Mouse (Mus musculus) layer of hippocampus, adult 2 months (tissue): Measurements from ENCODE around the gene Wipf1. TPM values are rescaled to one million over a fixed set of nuclear protein-coding genes. Genes with fewer than 3 reads are reported as not detected.

ENCODE experiments used
- DNase-seq, 2 experiments: peaks; one replicate each; pipeline ENCODE4 v3.0.0; 2022; ENCODE audit warnings: low spot score in 2 of 2
- H3K27ac ChIP-seq: fragments of 200-600 bp; 2 replicates; pipeline ENCODE4 v1.8.1; 2022
- H3K4me3 ChIP-seq: fragments of 200-600 bp; 2 replicates; pipeline ENCODE4 v1.8.1; 2022; ENCODE audit warnings: mild to moderate bottlenecking
- CTCF ChIP-seq: fragments of 200-600 bp; conservative IDR thresholded peaks from 2 replicates; pipeline ENCODE4 v1.8.1; 2022; ENCODE audit warnings: antibody characterized with exemption, mild to moderate bottlenecking, moderate library complexity
- total RNA-seq, 2 experiments: library from RNA; stranded (reverse); gene quantifications; 2 replicates each; pipeline ENCODE4 v1.2.3; 2021

Wipf1 gene
- total RNA-seq, 2 experiments from 2014 or later, result 8.1 to 10.0 TPM

DNA sequence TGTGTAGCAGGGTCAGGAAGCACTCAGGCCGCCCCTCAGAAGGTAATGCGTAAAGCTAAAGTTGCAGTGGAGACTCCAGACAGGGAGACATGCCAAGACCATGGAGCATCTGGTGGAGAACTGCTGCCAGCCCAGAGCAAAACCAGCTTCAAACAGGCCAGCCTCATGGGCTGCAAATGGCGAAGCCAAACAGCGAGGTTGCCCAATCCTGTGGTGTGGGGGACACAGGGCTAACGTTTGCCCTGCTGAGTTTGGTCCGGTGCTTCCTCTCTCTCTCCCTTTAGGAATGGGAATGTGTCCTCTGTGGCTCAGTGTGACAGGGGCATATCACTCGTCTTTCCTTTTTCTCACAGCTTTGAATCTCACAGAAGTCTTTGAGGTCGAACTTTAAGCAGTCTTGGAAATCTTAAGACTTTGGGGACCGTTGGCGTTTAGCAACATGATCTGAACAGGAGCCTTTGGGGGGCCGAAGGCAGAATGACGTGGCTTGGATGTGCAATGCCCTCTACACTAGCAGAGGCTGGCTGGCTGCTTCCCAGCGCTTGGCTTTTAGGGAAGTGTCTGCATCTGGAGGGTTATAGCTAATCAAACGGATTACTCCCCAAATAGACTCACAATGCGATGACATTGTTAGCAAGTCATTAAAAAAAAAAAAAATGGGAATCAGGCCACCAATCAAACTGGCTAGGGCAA, 6.7 kb upstream of the Wipf1 start:
- Histone ChIP-seq H3K4me3 (no peak overlapping the region), H3K27ac (no peak overlapping the region)
- no peak for DNase-seq
- no peak for TF ChIP-seq CTCF

DNA sequence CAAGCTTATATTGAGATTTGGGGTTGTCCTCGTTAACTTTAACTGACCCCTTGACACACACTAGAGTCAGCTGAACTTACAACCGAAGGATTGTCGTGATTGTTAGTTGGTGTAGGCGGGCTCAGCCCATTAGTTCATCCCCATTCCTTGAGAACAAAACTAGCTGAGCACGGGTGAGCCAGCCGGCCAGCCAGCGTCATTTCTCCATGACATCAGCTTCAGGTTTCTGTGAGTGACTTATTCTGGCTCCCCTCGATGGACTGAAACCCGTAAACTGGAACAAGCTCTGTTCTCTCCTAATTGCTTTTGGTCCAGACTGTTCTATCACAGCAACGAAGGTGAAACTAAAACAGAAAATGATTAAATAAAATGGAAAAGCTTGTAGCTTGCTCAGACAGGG, 5.2 kb upstream of the Wipf1 start:
- Histone ChIP-seq H3K4me3 (no peak overlapping the region), H3K27ac (no peak overlapping the region)
- no peak for DNase-seq
- no peak for TF ChIP-seq CTCF

DNA sequence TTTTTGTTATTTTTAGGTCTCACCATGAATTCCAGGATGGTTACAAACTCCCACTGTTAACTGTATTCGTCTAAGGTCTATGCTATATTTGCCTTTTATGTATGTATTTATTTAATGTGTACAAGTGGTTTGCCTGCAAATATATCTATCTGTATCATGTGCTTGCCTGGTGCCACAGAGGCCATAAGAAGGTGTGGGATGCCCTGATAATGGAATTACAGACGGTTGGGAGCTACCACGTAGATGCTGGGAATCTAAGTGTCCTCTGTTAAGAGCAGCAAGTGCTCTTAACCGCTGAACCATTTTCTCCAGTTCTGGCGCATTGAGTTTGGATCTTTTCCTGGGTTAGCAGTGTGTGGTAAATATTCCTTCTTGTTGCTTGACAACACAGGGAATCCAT, 953 bp upstream of the Wipf1 start:
- DNase-seq, result no peak
- Histone ChIP-seq H3K4me3 (no peak overlapping the region), H3K27ac (no peak overlapping the region)
- TF ChIP-seq CTCF, result no peak

DNA sequence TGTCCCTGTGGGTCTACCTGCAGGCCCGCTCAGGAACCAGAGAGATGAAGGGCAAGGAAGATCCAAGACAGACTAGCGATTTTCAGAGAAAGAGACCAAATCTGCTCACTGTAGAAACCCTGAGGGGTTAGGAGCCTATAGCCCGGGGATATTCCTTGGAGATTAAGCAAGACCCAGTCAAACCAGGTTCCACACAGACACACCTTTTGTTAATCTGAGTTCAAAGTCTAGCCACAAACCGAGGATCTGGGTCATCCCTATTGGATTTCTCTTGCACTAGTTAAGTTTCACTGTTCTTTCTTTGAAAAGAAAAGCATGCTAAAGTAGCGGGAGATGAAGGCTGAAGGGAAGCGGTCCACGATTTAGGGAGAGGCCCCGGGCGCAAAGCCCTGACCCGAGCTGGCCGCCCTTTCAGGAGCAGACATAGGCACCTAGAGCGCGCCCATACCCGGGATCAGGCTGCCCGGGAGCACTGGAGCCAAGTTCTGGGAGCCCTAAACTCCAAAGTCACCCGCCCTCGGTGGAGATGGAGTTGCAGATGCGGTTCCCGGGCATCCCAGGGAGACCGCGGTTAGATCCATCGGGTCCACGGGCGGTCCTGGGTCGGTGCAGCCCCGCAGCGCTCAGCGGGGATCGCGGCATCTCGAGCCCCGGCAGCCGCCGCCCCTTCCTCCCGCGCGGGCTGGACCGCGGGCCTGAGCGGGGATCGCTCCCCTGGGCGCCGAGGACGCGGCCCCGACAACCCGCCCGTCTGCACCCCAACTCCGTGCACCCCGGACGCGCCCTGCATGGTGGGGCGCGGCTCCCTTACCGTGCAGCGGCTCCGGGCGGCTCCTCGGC, 798 bp downstream of the Wipf1 start:
- DNase-seq, result no peak
- TF ChIP-seq CTCF, result no peak
- Histone ChIP-seq H3K27ac (peak overlapping the region; percentile 89), H3K4me3 (peak overlapping the region; percentile 82)

DNA sequence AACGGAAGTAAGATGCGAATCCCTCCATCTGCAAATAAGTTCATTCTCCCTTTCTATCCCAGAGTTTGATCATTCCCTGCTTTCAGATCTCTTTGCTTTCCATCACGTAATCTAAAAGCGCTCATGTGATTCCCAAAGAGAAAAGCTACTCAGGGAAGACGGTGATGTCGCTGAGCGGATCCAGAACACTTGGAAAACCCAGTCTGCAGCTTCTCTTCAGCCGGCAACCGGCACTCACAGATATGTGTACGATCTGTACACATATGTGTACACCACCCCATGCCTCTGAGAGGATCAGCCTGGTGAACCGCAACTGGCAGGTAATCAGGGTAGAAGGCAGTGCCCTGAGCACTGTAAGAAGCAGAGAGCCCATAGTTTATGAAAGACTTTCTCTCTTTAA, 1.6 kb downstream of the Wipf1 start:
- Histone ChIP-seq H3K27ac (peak overlapping the region; percentile 89), H3K4me3 (peak overlapping the region; percentile 82)

DNA sequence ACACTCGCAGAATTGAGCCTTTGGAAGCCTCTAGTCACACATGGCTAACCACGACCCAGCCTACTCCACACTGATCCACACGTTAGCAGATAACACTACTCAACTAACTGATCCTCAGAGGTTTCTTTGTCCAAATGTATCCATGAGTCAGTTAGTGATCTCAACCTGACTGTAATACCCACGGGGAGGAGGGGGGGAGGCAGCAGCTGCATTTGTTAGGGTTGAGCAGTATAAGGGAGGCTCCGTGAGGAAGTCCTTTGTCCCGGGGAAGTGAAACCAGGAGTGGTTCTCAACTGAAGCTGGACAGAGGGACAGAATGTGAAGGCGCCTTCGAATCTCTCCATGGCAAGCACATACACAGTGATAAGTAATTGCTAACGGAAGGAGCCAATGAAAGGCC, 2.8 kb downstream of the Wipf1 start:
- H3K4me3 ChIP-seq, result no peak overlapping the region
- no peak for DNase-seq
- no peak for TF ChIP-seq CTCF
- peak overlapping the region; percentile 89 for H3K27ac ChIP-seq

More for the DNA sequence above, 1.6 kb downstream of the Wipf1 start:
- no peak for TF ChIP-seq CTCF
- DNase-seq, result no peak

DNA sequence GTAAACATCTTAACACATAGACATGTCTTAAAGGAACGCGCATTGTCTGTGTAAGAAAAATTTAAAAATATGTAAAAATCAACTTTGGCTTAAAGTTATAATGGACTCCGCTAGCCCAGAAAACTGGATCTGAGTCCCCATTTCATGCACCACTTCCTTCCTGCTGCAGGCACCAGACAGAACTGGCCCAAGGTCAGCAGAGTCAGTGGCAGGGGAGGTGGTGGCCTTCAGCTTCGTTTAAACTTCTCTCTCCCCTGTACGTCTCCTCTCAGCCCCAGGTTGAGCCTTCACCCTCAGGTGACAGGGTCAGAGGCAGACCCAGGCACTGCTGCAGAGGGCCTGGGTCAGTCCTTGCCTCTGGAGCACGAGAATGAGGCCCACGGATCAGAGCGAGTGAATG, 6.6 kb downstream of the Wipf1 start:
- no peak overlapping the region for H3K4me3 ChIP-seq
- no peak for TF ChIP-seq CTCF
- peak overlapping the region; percentile 53; the same call in 1 of the 2 replicates for H3K27ac ChIP-seq
- no peak for DNase-seq

DNA sequence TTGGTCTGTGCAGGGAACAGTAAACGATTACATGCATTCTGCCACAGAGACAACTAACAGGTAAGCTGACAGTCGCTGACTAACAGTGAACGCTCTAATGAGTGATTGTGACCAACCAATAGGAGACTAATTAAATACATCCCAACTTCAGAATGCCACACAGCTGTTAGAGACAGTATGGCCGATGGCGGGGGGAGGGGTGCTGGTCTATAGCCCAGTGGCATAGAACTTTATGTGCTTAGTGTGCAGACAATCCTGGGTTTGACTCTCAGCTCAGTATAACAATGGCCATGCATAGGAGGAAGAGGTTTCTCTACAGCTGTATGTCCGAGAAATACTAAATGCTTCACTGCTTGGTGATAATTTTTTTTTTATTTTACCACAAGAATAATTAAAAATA, 7.2 kb downstream of the Wipf1 start:
- no peak for DNase-seq
- no peak for TF ChIP-seq CTCF
- Histone ChIP-seq H3K27ac (peak overlapping the region; percentile 53; the same call in 1 of the 2 replicates), H3K4me3 (no peak overlapping the region)

DNA sequence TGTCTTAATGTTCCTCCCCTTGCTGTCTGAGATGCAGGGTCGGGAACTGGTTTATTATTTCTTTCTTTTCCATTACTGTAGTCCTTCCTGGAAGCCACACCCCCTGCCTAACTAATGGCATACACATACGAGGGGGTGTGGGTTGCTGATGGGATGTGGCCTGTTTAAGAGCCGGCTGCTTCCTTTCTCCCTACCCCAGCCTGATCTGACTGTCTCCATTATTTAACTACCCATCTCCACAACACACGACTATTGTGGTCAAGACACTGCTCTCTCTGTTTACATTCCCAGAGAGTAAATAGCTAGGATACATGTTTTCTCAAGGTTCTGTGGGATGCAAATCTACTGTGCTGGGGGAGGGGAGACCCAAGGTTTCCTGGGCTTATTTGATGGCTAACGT, 7.8 kb downstream of the Wipf1 start:
- Histone ChIP-seq H3K27ac (peak overlapping the region; percentile 53), H3K4me3 (no peak overlapping the region)
- no peak for TF ChIP-seq CTCF
- DNase-seq, result no peak

DNA sequence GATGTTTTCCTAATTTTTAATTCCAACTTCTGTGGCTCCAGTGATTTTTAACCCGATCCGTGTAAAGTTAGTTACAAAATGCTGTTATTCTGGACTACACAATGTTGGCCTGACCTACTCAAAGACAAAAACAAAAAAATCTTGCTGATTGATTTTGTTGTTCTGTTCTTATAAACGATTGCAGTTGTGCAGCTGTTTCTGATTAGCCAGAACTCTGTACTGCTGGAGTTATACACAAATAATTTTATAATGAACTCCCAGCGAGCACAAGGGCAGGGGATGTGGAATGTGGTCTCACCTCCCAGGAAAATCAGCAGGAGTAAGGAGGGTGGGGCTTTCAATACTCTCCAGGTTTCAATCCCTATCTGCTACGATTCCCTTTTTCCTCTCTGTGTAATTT, 10.6 kb downstream of the Wipf1 start:
- no peak for TF ChIP-seq CTCF

DNA sequence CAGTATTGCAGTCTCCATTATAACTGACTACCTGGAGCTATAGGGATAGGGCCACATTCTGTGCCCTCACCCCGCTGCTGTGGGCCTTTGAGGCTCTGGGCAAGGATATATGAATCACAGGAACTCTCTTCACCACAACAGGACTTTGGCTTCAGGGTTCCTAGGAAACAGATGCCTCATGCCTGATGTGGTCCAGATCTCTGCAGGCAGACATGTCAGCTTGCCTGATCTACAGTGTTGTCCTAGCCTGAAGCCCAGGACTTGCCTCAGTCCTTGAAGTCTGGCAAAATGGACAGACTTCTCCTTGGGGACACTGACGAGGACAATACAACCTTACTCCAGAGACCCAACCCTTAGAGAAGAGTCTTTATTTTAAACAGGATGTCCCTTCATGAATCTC, 11.2 kb downstream of the Wipf1 start:
- Histone ChIP-seq H3K4me3 (no peak overlapping the region), H3K27ac (no peak overlapping the region)
- no peak for DNase-seq
- TF ChIP-seq CTCF, result no peak

More for the DNA sequence above, 10.6 kb downstream of the Wipf1 start:
- no peak overlapping the region for H3K27ac ChIP-seq
- no peak for DNase-seq
- H3K4me3 ChIP-seq, result no peak overlapping the region

DNA sequence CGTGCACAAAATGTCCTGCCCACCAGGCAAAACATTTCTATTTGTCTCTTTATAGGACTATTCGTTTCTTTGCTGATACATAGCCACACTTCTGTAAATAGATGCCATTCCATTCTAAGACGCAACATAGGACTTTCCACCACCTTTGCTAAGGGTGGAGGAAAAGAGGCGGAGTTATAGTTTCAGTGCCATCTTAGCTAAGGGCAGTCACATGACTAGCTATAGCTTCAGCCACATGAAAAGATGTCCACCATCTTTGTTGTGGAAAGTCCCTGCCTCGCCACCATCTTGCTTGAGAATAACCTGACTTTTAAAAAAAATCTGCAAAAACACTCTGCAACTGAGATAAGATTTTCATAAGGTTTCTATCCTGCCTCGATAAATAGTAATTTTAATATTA, 15.4 kb downstream of the Wipf1 start:
- no peak overlapping the region for H3K27ac ChIP-seq
- no peak for DNase-seq
- TF ChIP-seq CTCF, result no peak
- no peak overlapping the region for H3K4me3 ChIP-seq

DNA sequence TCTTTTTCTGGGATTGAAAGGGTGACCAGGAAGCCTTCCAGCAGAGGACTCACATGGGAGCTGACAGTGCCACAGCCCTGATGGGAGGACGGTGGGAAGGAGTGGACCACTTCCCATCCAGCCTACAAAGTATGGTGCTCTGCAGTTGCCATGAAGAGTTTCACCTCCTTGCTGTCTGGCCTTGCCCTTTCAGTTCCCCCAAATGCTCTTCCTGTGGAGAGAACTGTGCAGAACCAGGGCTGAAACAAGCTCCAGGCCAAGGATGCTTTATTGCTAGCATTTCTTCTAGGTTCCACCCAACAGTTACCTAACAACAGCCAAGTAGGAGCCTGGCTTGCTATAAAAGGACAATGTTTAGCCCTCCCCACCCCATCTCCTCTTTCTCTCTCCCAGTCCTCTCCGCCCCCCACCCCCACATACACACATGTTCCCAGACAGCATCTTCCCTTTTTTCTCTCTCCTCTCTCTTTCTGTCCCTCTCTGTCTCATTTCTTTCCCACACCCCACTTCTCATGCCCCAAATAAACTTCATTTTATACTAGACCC, 16.3 kb downstream of the Wipf1 start:
- no peak overlapping the region for H3K4me3 ChIP-seq
- H3K27ac ChIP-seq, result peak overlapping the region; percentile 10; the same call in 1 of the 2 replicates
- DNase-seq, result no peak
- TF ChIP-seq CTCF, result no peak

DNA sequence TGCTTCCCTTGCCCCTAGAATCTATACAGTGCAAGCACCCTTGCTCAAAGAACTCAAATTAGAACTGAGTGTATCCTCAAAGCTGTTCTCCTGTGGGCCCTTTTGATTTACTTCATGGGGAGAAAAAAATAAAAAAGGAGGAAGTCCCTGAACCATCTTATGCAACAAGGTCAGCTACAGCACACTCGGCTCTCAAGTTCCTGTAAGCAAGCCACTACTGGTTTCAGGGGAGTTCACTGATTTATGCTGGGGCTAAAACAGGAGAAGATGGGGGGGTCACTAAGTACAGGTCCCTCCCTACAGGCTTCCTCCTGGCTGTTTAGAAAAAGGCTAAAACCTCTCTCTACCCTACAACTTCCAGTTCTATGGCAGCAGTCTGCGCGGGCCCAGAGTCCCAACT, 17.5 kb downstream of the Wipf1 start:
- H3K27ac ChIP-seq, result peak overlapping the region; percentile 53
- H3K4me3 ChIP-seq, result no peak overlapping the region
- DNase-seq, result no peak
- TF ChIP-seq CTCF, result no peak
